Mouse (Mus musculus): Measurements from ENCODE around the gene Aldh1l1. TPM values are rescaled to one million over a fixed set of nuclear protein-coding genes. Genes with fewer than 3 reads are reported as not detected.

Gene Aldh1l1
- 0.05 TPM in 1 of 2 replicates, not detected in the other for polyA plus RNA-seq (2012)

DNA sequence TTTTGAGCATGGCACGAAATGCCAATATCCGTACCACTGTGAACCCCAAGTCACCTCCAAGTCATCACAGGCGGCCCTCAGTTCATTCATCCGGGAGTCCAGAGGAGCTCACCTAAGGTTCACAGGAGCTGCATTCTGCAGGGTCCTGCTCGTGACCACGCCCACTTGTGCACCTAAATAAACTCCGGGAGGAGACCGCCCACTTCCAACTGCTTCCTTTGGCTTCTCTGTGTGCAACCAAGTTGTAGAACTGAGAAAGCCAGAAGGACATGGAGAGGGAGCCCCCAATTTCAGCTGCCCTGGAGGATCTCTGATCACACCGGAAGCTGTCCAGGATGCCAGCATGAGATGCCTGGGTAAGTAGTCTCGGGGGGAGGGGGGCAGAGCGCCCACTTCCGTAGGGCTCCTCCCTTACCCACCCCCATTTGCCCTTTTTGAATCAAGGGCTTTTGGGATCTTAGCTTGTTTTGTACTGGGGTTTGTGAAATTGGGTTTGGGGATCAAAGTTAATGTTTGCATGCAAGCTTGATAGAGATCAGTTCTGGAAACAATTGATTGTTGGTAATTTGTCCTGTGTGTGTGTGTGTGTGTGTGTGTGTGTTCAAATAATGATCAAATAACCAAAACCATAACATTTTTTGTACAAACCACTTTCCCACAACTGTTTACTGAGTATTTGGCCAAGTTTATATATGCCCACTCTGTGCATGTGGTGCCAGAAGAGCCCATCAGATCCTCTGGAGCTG, at the start of gene Aldh1l1:
Gene Aldh1l1, plus strand, starts transcription at position 252 of the 746 bp plus-strand sequence.
- Histone ChIP-seq H3K9me3 (ENCODE audit: control insufficient read depth, low read length) (no peaks in the 10 kb centered on the region), H3K27me3 (ENCODE audit: control insufficient read depth) (no peaks in the 10 kb centered on the region), H3K4me1 (ENCODE audit: control insufficient read depth) (no peaks in the 10 kb centered on the region), H3K36me3 (ENCODE audit: control insufficient read depth) (no peaks in the 10 kb centered on the region), H3K4me3 (replicated peaks) (no peak within 1 kb of the TSS)
- no peak for TF ChIP-seq GATA1 (IDR thresholded peaks at IDR 0.05; ENCODE audit: low read length)
- TF ChIP-seq TAL1 (IDR thresholded peaks at IDR 0.05; ENCODE audit: low read length): no peak

DNA sequence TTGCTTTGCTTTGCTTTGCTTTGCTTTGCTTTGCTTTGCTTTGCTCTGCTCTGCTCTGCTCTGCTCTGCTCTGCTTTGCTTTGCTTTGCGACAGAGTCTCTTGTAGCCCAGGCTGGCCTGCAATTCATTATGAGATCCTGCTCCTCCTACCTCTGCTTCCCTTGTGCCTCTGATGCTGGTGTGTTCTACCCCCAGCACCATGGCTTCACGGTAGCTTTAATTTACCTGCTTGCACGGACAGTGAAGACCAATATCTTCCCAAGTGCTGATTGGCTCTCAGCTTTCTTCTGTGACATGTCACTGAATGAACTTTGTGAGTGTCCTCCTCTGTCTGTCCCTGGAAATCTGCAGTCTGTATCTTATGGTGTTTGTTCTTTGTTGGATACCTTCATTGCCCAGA, 49.2 kb upstream of the Aldh1l1 start:
- TF ChIP-seq GATA1 (IDR thresholded peaks at IDR 0.05; ENCODE audit: low read length) (no peak), TAL1 (IDR thresholded peaks at IDR 0.05; ENCODE audit: low read length) (no peak)
- Histone ChIP-seq H3K27me3 (ENCODE audit: control insufficient read depth) (no peaks in the 10 kb centered on the region), H3K9me3 (ENCODE audit: control insufficient read depth, low read length) (no peaks in the 10 kb centered on the region), H3K36me3 (ENCODE audit: control insufficient read depth) (no peaks in the 10 kb centered on the region), H3K4me1 (ENCODE audit: control insufficient read depth) (no peaks in the 10 kb centered on the region), H3K4me3 (replicated peaks) (no peak overlapping the region)

DNA sequence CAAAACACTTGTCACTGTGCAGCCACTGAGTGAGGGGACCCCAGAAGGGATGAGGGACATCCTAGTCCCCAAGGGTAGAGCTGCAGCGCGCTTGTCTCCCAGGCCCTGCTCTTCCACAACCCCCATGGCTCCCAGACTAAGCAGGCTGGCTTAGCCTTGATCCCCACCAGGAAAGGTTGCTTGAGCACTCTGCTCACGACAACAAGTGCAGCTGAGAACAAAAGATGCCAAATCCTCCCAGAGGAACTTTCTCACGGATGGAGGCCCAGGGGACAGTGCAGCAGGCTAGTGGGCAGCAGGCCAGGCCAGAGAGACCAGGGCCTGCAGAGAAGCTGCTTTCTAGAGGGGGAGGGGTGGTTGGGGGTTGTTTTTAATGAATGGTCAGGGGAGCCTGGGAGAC, 39.3 kb upstream of the Aldh1l1 start:
- Histone ChIP-seq H3K27me3 (ENCODE audit: control insufficient read depth) (no peaks in the 10 kb centered on the region), H3K4me3 (replicated peaks) (no peak overlapping the region), H3K9me3 (ENCODE audit: control insufficient read depth, low read length) (no peaks in the 10 kb centered on the region), H3K36me3 (ENCODE audit: control insufficient read depth) (no peaks in the 10 kb centered on the region), H3K4me1 (ENCODE audit: control insufficient read depth) (no peaks in the 10 kb centered on the region)
- TF ChIP-seq GATA1 (IDR thresholded peaks at IDR 0.05; ENCODE audit: low read length) (no peak), TAL1 (IDR thresholded peaks at IDR 0.05; ENCODE audit: low read length) (no peak)

DNA sequence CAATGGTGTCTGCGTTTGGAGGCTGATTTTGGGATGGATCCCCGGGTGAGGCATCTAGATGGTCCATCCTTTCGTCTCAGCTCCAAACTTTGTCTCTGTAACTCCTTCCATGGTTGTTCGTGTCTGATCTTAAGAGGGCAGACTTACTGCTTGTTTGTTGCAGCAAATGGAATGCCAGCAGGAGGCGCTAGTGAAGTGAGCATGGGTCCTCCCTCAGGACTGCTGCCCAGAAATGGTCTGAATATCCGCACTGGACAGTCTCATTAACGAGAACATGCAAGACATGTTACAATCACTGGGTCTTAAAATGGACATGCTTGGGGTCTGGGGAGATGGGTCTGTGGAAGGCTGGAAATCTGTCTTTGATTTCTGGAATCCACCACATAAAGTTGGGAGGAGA, 36.0 kb upstream of the Aldh1l1 start:
- H3K27me3 ChIP-seq (ENCODE audit: control insufficient read depth): no peaks in the 10 kb centered on the region

DNA sequence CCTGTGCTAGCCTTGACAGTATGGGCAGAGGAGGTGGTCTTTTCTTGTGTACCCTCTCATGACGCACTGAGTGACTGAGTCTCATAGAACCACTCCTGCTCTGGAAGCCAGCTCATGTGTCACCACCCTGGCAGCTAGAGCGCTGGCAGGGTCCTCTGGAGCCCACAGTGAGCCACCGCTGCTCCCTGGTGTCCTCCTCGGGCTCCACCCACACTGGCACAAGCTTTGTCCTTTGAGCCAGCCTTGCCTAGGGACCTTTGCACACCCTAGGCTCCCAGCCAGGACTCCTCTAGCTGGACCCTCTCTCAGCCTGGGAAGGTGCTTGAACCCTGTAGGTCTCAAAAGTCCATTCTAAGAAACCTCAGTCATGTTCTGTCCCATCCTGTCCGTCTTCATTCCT, 35.5 kb upstream of the Aldh1l1 start:
- TF ChIP-seq GATA1 (IDR thresholded peaks at IDR 0.05; ENCODE audit: low read length) (no peak), TAL1 (IDR thresholded peaks at IDR 0.05; ENCODE audit: low read length) (no peak)
- H3K4me1 ChIP-seq (ENCODE audit: control insufficient read depth): no peaks in the 10 kb centered on the region
- H3K4me3 ChIP-seq (replicated peaks): no peak overlapping the region
- no peaks in the 10 kb centered on the region for H3K36me3 ChIP-seq (ENCODE audit: control insufficient read depth)
- no peaks in the 10 kb centered on the region for H3K27me3 ChIP-seq (ENCODE audit: control insufficient read depth)
- H3K9me3 ChIP-seq (ENCODE audit: control insufficient read depth, low read length): no peaks in the 10 kb centered on the region

More for the DNA sequence above, 36.0 kb upstream of the Aldh1l1 start:
- Histone ChIP-seq H3K4me1 (ENCODE audit: control insufficient read depth) (no peaks in the 10 kb centered on the region), H3K4me3 (replicated peaks) (no peak overlapping the region), H3K9me3 (ENCODE audit: control insufficient read depth, low read length) (no peaks in the 10 kb centered on the region), H3K36me3 (ENCODE audit: control insufficient read depth) (no peaks in the 10 kb centered on the region)
- TF ChIP-seq GATA1 (IDR thresholded peaks at IDR 0.05; ENCODE audit: low read length) (no peak), TAL1 (IDR thresholded peaks at IDR 0.05; ENCODE audit: low read length) (no peak)

DNA sequence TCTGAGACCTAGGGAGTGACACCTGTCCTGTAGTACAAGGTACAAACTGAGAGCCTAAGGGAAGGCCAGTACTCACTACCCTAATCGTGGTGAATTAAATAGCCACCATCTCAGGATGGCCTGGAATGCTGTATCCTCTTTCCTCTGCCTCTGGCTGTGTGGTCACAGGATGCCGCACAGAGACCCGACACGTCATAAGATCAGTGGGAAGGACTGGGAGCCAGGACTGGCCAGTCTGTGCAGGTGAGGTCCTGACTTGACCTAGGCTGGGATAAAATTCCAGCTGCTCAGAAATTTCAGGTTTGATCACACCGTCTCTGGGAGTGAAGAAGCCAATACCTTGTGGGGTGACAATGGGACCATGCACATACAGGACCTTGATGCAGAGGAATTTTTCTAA, 34.7 kb upstream of the Aldh1l1 start:
- H3K4me1 ChIP-seq (ENCODE audit: control insufficient read depth): no peaks in the 10 kb centered on the region
- no peaks in the 10 kb centered on the region for H3K9me3 ChIP-seq (ENCODE audit: control insufficient read depth, low read length)
- H3K36me3 ChIP-seq (ENCODE audit: control insufficient read depth): no peaks in the 10 kb centered on the region
- TF ChIP-seq GATA1 (IDR thresholded peaks at IDR 0.05; ENCODE audit: low read length): no peak
- TF ChIP-seq TAL1 (IDR thresholded peaks at IDR 0.05; ENCODE audit: low read length): no peak
- H3K4me3 ChIP-seq (replicated peaks): no peak overlapping the region
- no peaks in the 10 kb centered on the region for H3K27me3 ChIP-seq (ENCODE audit: control insufficient read depth)

DNA sequence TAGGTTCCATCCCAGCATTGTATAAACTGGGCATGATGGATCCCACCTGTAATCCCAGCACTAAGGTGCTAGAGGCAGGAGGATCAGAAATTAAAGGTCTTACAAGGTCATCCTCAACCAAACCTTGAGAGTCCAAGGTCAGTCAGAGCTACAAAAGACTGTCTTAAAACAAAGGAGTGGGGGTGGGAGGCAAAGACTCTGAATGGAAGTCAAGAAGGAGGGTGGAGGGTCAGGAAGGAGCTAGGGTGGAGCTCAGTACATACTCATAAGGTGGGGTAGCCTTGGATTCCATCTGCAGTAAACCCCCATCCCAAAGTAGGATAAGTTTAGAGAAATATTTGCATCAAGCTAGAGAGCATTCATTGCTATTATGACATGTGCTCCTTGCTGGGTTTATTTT, 33.6 kb upstream of the Aldh1l1 start:
- TF ChIP-seq TAL1 (IDR thresholded peaks at IDR 0.05; ENCODE audit: low read length): no peak
- no peak for TF ChIP-seq GATA1 (IDR thresholded peaks at IDR 0.05; ENCODE audit: low read length)
- no peaks in the 10 kb centered on the region for H3K36me3 ChIP-seq (ENCODE audit: control insufficient read depth)
- H3K27me3 ChIP-seq (ENCODE audit: control insufficient read depth): no peaks in the 10 kb centered on the region
- no peaks in the 10 kb centered on the region for H3K9me3 ChIP-seq (ENCODE audit: control insufficient read depth, low read length)
- no peak overlapping the region for H3K4me3 ChIP-seq (replicated peaks)
- H3K4me1 ChIP-seq (ENCODE audit: control insufficient read depth): no peaks in the 10 kb centered on the region

DNA sequence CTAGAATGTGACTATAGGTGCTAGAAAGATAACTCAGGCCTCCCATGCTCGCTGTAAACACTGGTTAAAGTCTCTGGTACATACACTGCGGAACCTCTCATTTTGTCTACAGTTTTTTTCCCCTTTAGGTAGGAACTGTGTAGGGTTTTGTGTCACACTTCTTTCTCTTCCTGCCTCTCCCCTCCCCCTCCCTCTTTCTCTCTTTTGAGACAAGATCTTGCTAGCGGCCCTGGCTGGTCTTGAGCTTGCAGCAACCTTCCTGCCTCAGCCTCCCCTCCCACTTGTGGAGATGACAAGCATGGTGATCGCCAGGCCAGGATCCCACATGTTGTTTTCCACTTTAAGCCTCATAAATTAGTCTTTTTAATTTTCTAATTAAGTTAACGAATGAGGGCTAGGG, 32.5 kb upstream of the Aldh1l1 start:
- Histone ChIP-seq H3K36me3 (ENCODE audit: control insufficient read depth) (no peaks in the 10 kb centered on the region), H3K4me1 (ENCODE audit: control insufficient read depth) (no peaks in the 10 kb centered on the region), H3K4me3 (replicated peaks) (no peak overlapping the region), H3K9me3 (ENCODE audit: control insufficient read depth, low read length) (no peaks in the 10 kb centered on the region), H3K27me3 (ENCODE audit: control insufficient read depth) (no peaks in the 10 kb centered on the region)
- TF ChIP-seq GATA1 (IDR thresholded peaks at IDR 0.05; ENCODE audit: low read length) (no peak), TAL1 (IDR thresholded peaks at IDR 0.05; ENCODE audit: low read length) (no peak)

DNA sequence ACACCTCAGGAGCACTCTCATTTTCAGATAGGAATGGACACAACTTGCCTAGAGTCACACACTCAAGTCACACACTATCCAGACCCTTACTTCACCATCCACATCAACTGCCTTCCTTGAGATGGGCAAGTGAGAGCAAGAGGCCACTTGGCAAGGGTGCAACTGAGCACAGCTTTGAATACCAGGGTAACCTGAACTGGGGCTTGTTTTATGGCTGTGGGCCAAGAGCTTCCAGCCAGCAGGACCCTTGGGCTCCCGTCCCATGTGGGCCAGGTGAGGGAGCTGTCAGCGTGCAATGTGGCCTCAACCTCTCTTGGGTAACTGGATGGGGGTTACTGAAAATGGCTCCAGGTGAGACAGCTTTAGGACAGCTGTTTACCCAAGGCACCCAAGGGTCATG, 28.8 kb upstream of the Aldh1l1 start:
- Histone ChIP-seq H3K4me1 (ENCODE audit: control insufficient read depth) (no peaks in the 10 kb centered on the region), H3K9me3 (ENCODE audit: control insufficient read depth, low read length) (no peaks in the 10 kb centered on the region), H3K4me3 (replicated peaks) (no peak overlapping the region), H3K27me3 (ENCODE audit: control insufficient read depth) (peaks cover 16% of the 10 kb centered on the region), H3K36me3 (ENCODE audit: control insufficient read depth) (no peaks in the 10 kb centered on the region)
- TF ChIP-seq TAL1 (IDR thresholded peaks at IDR 0.05; ENCODE audit: low read length): no peak
- TF ChIP-seq GATA1 (IDR thresholded peaks at IDR 0.05; ENCODE audit: low read length): no peak

DNA sequence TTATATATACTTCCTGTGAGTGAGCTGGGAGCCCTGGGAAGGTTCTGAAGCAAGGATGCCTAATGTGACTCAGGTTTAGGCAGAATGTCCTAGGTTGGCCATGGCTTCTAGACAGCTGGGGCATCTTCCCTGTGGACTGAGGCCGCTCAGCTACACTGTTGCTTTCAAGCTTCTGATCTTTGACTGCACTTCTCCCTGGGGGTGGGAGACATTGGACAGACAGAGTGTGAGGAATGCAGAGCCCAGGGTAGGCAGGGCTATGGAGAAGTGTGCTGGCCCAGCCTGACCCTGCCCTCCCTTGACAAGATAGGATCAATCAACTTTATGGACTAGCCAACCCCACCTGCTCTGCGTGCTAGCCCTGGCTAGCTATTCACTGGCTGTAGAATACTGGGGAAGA, 25.0 kb upstream of the Aldh1l1 start:
- no peak overlapping the region for H3K4me3 ChIP-seq (replicated peaks)
- no peaks in the 10 kb centered on the region for H3K9me3 ChIP-seq (ENCODE audit: control insufficient read depth, low read length)
- TF ChIP-seq GATA1 (IDR thresholded peaks at IDR 0.05; ENCODE audit: low read length) (no peak), TAL1 (IDR thresholded peaks at IDR 0.05; ENCODE audit: low read length) (no peak)
- peaks cover 4% of the 10 kb centered on the region; the same call in 1 of the 2 replicates for H3K4me1 ChIP-seq (ENCODE audit: control insufficient read depth)
- H3K27me3 ChIP-seq (ENCODE audit: control insufficient read depth): peaks cover 38% of the 10 kb centered on the region
- H3K36me3 ChIP-seq (ENCODE audit: control insufficient read depth): no peaks in the 10 kb centered on the region
